Mouse (Mus musculus) layer of hippocampus, adult 11-12 months (tissue): ENCODE results near the gene Olfr1354.
"Not testable (repeated sequence)": the region's sequence is repeated elsewhere in the genome, so short reads cannot be mapped to it uniquely, and the experiment has no call there.

Experiments
- DNase-seq: peaks from one replicate; pipeline ENCODE4 v3.0.0; 2022; ENCODE audit warnings: low spot score

Olfr1354 gene

DNA sequence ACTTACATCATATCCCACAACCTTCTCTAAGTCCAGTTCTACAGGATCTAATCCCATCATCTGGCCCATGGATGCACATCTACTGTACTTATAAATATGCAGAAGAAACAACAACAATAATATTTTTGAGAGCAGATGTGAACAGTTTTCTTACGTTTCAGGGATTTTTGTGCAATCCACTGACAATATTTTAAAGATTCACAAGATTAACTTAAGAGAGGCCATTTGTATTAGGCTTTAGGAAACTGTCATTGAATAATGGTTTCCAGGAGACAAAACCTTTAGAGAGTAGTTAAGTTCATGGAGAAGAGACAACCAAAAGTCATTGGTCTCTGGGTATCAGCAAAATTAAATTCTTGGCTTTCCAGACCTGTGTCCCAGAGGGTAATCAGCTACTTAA, at the start of gene Olfr1354:
Gene Olfr1354, plus strand, starts transcription at position 301 of the 400 bp plus-strand sequence.
- not testable (repeated sequence) for DNase-seq

DNA sequence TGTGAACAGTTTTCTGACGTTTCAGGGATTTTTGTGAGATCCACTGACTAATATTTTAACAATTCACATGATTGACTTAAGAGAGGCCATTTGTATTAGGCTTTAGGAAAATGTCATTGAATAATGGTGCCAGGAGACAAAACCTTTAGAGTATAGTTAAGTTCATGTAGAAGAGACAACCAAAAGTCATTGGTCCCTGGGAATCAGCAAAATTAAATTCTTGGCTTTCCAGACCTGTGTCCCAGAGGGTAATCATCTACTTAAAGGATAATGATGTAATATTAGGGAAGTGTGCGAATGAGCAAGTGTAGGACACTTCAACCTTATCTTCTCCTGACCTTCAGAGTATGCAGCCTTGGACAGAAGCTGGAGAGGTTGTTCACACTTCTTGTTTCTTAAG, 37.7 kb upstream of the Olfr1354 start, which contains the start of gene Olfr1355:
Gene Olfr1355, plus strand, starts transcription at position 301 of the 400 bp plus-strand sequence.
- DNase-seq = no peak

GRCm38 (mm10) chr10:78950336-78950735, 37.4 kb downstream of the Olfr1354 start, which contains the start of gene Olfr8:
TSS of gene Olfr8 (plus strand) at chr10:78950636.
- not testable (repeated sequence) for DNase-seq

GRCm38 (mm10) chr10:78963009-78963408, 50.0 kb downstream of the Olfr1354 start, which contains the start of gene Olfr1353:
TSS of gene Olfr1353 (plus strand) at chr10:78963309.
- DNase-seq = not testable (repeated sequence)
